Mouse (Mus musculus): ENCODE measurements around the gene Eif2s3x. TPM values are rescaled to one million over a fixed set of nuclear protein-coding genes. Genes with fewer than 3 reads are reported as not detected.
A peak's percentile ranks its signal among the peaks of the same experiment; 100 is the strongest.
"Not testable (repeated sequence)": the region's sequence is repeated elsewhere in the genome, so short reads cannot be mapped to it uniquely, and the experiment has no call there.

Eif2s3x gene
- polyA plus RNA-seq (2016; fragmentation: Nextera tagmentation; extraction: Ambion mirVana) = 68.6 and 73.0 TPM in 2 replicates

DNA sequence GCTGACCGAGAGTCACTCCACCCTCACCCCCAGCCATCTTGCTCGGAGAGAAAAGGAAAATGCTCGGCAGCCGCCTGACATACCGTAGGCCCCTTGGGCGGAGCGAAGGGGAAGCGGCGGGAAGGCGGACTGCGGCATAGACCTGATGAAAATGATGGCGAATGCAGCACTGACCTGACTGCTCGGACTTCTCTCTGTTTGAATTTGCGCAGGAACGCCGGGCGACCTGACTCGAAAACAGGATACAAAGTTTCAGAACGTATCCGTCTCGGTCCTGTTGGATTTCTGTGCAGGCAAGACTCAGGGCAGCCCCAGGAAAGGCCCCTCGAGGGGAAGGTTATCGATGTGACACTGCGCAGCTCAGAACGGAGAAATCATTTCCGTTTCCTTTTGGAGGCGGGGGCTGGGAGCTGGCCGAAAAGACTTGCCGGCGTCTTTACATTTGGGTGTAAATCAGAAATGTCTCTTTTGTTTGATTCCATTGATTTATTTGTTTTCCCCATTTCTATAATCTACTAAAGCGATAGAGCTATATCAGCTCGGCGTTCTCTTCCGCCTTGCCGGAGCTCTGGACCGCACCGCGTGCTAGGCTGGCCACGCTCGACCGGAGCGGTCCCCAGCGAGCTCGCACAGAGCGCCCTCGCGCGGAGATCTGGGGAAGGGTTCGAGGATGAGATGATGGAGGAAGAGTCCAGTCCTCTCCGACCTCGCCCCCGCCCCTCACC lies at the start of gene Eif2s3x:
Gene Eif2s3x (minus strand): TSS at position 266 of the 725 bp plus-strand sequence.
- H3K9ac ChIP-seq = peak within 1 kb of the TSS; percentile 82
- H3K9me3 ChIP-seq (replicated peaks) = no peaks in the 10 kb centered on the region
- H3K4me2 ChIP-seq = peak within 1 kb of the TSS; percentile 74
- WGBS (ENCODE audit: insufficient replicate concordance) = under 1% methylated on average over 52 of the region's 52 CpGs
- peak within 1 kb of the TSS; percentile 84 for H3K4me3 ChIP-seq
- H3K4me1 ChIP-seq = peaks cover 12% of the 10 kb centered on the region
- H3K27me3 ChIP-seq (replicated peaks) = no peaks in the 10 kb centered on the region
- peak; percentile 93 for ATAC-seq
- peaks cover 31% of the 10 kb centered on the region for H3K36me3 ChIP-seq
- H3K27ac ChIP-seq = peak within 1 kb of the TSS; percentile 78

DNA sequence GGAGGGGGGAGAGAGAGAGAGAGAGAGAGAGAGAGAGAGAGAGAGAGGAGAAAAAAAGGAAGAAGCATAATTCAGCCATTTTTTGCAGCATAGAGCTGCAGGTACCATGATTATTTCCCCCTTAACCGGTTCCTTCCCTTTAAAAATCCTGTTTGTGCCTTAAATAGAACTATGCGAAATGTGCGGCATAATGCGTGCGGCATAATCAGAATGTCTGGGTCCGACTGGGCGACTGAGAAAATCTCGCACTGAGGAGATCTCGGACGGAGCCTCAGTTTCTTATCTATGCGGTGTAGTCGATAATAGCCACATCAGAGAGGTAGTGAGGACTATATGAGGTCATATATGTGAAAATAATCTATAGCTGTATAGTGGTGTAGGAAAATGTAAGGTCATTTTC lies 22.9 kb upstream of the Eif2s3x start:
- ATAC-seq = no peak
- no peaks in the 10 kb centered on the region for H3K36me3 ChIP-seq
- H3K4me3 ChIP-seq = peak overlapping the region; percentile 74
- H3K4me1 ChIP-seq = peaks cover 5% of the 10 kb centered on the region; the same call in 1 of the 2 replicates
- peak overlapping the region; percentile 80 for H3K9ac ChIP-seq
- 14% methylated on average over 12 of the region's 12 CpGs for WGBS (ENCODE audit: insufficient replicate concordance)
- peak overlapping the region; percentile 82 for H3K4me2 ChIP-seq
- no peak overlapping the region for H3K27ac ChIP-seq
- peaks cover 37% of the 10 kb centered on the region for H3K27me3 ChIP-seq (replicated peaks)
- H3K9me3 ChIP-seq (replicated peaks) = no peaks in the 10 kb centered on the region

DNA sequence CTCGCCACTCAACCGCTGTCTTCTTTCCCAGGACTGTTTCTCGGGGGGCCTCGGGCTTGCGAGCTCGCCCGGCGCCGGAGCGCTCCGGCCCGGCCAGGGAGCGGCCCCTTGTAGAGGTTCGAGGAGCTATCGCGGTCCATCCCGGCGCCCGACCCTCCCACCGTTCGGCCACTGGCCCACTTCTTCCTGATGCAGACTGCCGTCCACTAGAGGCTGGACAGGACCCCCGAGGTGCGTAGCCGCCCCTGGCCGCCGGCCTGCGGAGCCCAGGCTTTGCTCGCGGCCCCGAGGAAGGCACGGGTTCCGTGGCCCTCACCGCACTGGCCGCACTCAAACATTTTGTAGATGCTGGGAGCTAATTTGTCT lies 22.5 kb upstream of the Eif2s3x start:
- Histone ChIP-seq H3K4me3 (peak overlapping the region; percentile 74), H3K4me1 (peaks cover 5% of the 10 kb centered on the region; the same call in 1 of the 2 replicates), H3K27ac (peak overlapping the region; percentile 89), H3K9ac (peak overlapping the region; percentile 80), H3K27me3 (replicated peaks) (peaks cover 39% of the 10 kb centered on the region), H3K36me3 (no peaks in the 10 kb centered on the region), H3K4me2 (peak overlapping the region; percentile 82), H3K9me3 (replicated peaks) (no peaks in the 10 kb centered on the region)
- WGBS (ENCODE audit: insufficient replicate concordance) = 5% methylated on average over 34 of the region's 35 CpGs
- ATAC-seq = no peak

DNA sequence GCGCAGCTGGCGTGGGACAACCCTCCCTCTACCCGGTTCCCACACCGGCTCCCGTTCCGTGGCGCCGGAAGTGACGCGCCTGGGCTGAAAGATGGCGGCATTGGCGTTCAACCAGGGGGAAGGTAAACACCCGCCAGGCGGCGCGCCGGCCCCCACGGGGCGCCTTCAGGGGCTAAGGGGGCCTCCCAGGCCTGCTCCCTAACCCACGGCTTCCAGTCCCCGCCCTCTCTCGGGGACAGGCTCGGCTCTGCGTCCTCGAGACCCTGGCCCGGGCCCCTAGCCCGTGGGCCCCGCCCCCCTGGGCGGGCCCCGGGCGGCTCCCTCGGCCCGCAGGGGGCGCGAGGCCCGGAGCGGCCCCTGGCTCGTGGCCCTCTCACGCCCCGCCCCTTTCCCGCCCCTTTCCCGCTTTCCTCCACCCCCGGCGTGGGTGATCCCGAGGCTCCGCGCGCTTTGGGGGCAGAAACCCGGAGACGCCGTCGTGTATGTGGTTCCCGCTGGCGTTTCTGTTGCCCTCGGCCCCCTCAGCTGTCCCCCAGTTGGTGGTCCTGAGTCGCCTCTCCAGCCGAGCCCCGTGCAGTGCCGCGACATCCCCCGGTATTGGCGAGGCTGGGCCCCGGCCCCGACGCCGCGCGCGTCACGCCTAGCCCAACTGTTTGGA lies 22.0 kb upstream of the Eif2s3x start, which contains the start of gene Klhl15:
Gene Klhl15 (plus strand): TSS at position 68 of the 658 bp plus-strand sequence.
- Histone ChIP-seq H3K36me3 (no peaks in the 10 kb centered on the region), H3K27ac (peak within 1 kb of the TSS; percentile 89), H3K9ac (peak within 1 kb of the TSS; percentile 80), H3K4me1 (peaks cover 5% of the 10 kb centered on the region; the same call in 1 of the 2 replicates), H3K4me2 (peak within 1 kb of the TSS; percentile 82), H3K9me3 (replicated peaks) (no peaks in the 10 kb centered on the region), H3K27me3 (replicated peaks) (peaks cover 39% of the 10 kb centered on the region), H3K4me3 (peak within 1 kb of the TSS; percentile 74)
- 6% methylated on average over 58 of the region's 70 CpGs for WGBS (ENCODE audit: insufficient replicate concordance)
- peak; percentile 92 for ATAC-seq

DNA sequence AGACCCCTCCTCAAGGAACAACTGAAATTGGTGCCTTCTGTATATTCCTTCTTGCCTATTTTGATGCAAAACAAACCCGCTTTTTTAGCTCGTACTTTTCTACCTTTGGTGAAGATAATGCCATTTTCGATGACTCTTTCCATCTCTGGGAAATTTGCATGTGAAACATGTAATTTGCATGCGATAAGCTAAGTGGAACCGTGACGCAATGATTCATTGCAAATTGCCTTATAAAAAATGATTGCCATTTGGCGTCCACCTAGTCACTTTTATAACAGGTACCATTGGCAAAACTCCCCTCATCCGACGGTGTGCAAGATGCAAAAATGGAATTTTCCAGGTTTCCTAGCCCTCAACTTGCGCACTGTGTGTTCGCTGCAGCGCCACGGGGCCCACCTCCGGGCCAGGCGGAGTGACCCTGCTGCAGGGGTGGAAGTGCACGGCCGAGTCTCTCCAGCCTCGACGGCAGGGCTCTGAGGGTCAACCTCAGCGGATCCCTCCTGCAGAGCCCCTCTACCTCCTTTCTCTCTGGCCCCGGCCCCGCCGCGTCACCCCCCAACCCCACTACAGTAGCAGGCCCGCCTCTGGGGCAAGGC lies 21.4 kb upstream of the Eif2s3x start:
- H3K4me2 ChIP-seq = peak overlapping the region; percentile 82
- no peaks in the 10 kb centered on the region for H3K9me3 ChIP-seq (replicated peaks)
- WGBS (ENCODE audit: insufficient replicate concordance) = 5% methylated on average over 24 of the region's 25 CpGs
- H3K27me3 ChIP-seq (replicated peaks) = peaks cover 38% of the 10 kb centered on the region
- peak overlapping the region; percentile 80 for H3K9ac ChIP-seq
- H3K4me1 ChIP-seq = peaks cover 5% of the 10 kb centered on the region; the same call in 1 of the 2 replicates
- H3K36me3 ChIP-seq = no peaks in the 10 kb centered on the region
- H3K27ac ChIP-seq = peak overlapping the region; percentile 89
- peak overlapping the region; percentile 74 for H3K4me3 ChIP-seq
- ATAC-seq = peak; percentile 66

DNA sequence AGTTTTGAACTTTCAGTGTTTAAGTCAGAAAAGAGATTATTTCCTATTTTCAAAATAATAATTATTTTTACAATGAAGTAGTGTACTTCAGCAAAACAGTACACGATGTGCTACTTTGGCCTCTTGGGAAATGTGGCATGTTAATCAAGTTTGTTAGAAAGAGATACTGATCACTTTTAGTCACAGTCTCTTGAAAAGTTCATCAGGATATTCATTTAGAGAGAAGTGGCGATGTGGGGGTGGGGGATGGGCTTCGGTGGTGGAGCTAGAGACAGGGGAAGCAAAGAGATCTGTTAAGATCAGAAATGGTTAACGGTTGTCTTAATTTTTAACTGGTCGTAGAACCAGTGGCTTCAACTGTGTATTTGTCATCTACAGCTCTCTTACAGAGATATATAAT lies 20.8 kb upstream of the Eif2s3x start:
- peak overlapping the region; percentile 17 for H3K9ac ChIP-seq

DNA sequence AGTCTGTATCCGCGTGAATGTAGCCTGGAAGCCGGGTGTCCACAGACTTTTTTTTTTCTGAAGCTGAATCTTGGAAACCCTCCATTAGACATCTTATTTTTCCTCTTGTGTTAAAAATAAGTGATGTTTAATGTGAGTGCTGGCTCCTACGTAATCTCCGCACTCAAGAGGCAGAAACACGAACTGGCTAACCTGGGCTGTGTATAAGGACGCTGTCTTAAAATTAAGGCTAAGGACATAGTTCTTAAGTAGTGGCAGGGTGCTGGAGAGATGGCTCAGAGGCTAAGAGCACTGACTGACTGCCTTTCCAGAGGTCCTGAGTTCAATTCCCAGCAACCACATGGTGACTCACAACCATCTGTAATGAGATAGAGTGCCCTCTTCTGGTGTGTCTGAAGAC lies 722 bp upstream of the Eif2s3x start:
- H3K9ac ChIP-seq = peak overlapping the region; percentile 82; the same call in 1 of the 2 replicates
- H3K27ac ChIP-seq = peak overlapping the region; percentile 78; the same call in 1 of the 2 replicates
- ATAC-seq = no peak
- H3K4me1 ChIP-seq = peaks cover 12% of the 10 kb centered on the region
- no peaks in the 10 kb centered on the region for H3K27me3 ChIP-seq (replicated peaks)
- H3K9me3 ChIP-seq (replicated peaks) = no peaks in the 10 kb centered on the region
- WGBS (ENCODE audit: insufficient replicate concordance) = 8% methylated on average over 7 of the region's 7 CpGs
- peak overlapping the region; percentile 74 for H3K4me2 ChIP-seq
- peaks cover 24% of the 10 kb centered on the region for H3K36me3 ChIP-seq
- peak overlapping the region; percentile 84 for H3K4me3 ChIP-seq

More for the DNA sequence above, 20.8 kb upstream of the Eif2s3x start:
- Histone ChIP-seq H3K4me2 (peak overlapping the region; percentile 82), H3K4me3 (peak overlapping the region; percentile 74), H3K9me3 (replicated peaks) (no peaks in the 10 kb centered on the region), H3K4me1 (peaks cover 5% of the 10 kb centered on the region; the same call in 1 of the 2 replicates), H3K27ac (peak overlapping the region; percentile 89; the same call in 1 of the 2 replicates), H3K27me3 (replicated peaks) (peaks cover 34% of the 10 kb centered on the region), H3K36me3 (no peaks in the 10 kb centered on the region)
- WGBS (ENCODE audit: insufficient replicate concordance) = 15% methylated on average over 5 of the region's 5 CpGs
- ATAC-seq = no peak

DNA sequence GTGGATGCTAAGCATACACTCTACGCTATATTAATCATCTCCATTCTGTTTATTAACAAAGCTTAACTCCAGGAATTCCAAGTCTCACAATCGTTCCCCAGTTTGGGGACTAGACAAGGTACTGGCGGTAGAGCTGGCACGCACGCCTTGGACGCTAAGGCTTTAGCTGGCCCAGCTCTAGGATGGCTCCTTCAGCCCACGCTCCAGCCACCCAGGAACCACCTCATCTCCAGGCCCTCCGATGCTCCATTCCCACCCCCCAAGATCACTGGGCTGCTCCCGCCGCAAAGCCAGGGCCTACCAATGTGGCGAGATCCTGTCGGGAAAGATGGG lies 432 bp downstream of the Eif2s3x start:
- WGBS (ENCODE audit: insufficient replicate concordance) = 0% methylated on average over 12 of the region's 12 CpGs
- peak; percentile 50 for ATAC-seq
- H3K9me3 ChIP-seq (replicated peaks) = no peaks in the 10 kb centered on the region
- H3K4me1 ChIP-seq = peaks cover 13% of the 10 kb centered on the region
- H3K27me3 ChIP-seq (replicated peaks) = no peaks in the 10 kb centered on the region
- peak overlapping the region; percentile 74 for H3K4me2 ChIP-seq
- peaks cover 36% of the 10 kb centered on the region for H3K36me3 ChIP-seq
- peak overlapping the region; percentile 84 for H3K4me3 ChIP-seq
- H3K9ac ChIP-seq = peak overlapping the region; percentile 82
- H3K27ac ChIP-seq = peak overlapping the region; percentile 78

DNA sequence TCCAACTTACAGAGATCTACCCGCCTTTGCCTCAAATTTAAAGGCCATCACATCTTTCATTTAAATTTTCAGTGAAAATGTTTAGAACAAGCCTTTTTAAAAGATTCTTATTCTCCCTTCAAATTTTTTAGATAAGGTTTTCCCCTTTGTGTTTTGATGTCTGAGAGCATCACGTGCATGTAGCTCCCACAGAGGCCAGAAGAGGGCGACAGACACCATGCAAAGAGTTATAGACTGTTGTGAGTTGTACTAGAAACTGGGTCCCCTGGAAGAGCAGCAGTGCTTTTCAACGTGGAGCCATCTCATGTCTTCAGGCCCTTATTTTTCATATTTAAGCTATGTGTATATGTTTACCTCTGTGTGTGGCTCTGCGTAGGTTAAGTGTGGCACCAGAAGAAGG lies 14.9 kb downstream of the Eif2s3x start:
- Histone ChIP-seq H3K4me3 (no peak overlapping the region), H3K27ac (no peak overlapping the region), H3K4me1 (no peaks in the 10 kb centered on the region), H3K27me3 (replicated peaks) (no peaks in the 10 kb centered on the region), H3K9me3 (replicated peaks) (no peaks in the 10 kb centered on the region), H3K4me2 (no peak overlapping the region), H3K36me3 (peaks cover 98% of the 10 kb centered on the region), H3K9ac (no peak overlapping the region)
- ATAC-seq = no peak
- WGBS (ENCODE audit: insufficient replicate concordance) = 63% methylated on average over 5 of the region's 5 CpGs

DNA sequence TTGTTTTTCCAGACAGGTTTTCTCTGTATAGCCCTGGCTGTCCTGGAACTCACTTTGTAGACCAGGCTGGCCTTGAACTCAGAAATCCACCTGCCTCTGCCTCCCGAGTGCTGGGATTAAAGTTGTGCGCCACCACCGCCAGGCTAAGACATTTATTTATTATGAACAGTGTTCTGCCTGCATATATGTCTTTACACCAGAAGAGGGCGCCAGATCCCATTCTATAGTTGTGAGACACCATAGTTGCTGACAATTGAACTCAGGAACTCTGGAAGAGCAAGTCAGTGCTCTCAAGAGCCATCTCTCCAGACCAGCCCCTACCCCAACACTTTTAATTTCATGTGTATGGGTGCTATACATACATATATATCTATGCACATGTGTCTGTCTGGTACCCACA lies 18.8 kb downstream of the Eif2s3x start:
- H3K4me2 ChIP-seq; H3K9ac ChIP-seq; H3K27ac ChIP-seq; H3K9me3 ChIP-seq (replicated peaks); H3K4me3 ChIP-seq; H3K27me3 ChIP-seq (replicated peaks); H3K4me1 ChIP-seq: not testable (repeated sequence)
- 0 out of 2 replicates have a peak, but pooled peaks have one; percentile 5 for ATAC-seq
- 56% methylated on average over 4 of the region's 4 CpGs for WGBS (ENCODE audit: insufficient replicate concordance)
- peaks cover 80% of the 10 kb centered on the region for H3K36me3 ChIP-seq

DNA sequence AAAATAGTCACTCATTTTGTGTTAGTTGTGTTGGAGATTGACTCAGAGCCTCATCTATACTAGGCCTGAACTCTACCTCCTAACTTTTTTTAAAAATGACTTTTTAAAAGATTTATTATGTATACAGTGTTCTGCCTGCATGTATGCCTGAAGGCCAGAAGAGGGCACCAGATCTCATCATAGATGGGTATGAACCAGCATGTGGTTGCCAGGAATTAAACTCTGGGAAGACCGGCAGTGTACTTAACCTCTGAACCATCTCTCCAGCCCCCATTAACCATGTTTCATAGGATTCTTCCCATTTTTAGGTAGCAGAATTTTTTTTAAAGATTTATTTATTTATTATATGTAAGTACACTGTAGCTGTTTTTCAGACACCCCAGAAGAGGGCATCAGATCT lies 27.5 kb downstream of the Eif2s3x start:
- Histone ChIP-seq H3K36me3 (no peaks in the 10 kb centered on the region), H3K27ac (no peak overlapping the region), H3K9me3 (replicated peaks) (no peaks in the 10 kb centered on the region), H3K4me2 (no peak overlapping the region), H3K9ac (no peak overlapping the region), H3K4me3 (no peak overlapping the region), H3K4me1 (no peaks in the 10 kb centered on the region), H3K27me3 (replicated peaks) (0 out of 2 replicates have a peak, but pooled peaks cover 7% of the 10 kb centered on the region)
- 61% methylated on average over 1 of the region's 1 CpGs for WGBS (ENCODE audit: insufficient replicate concordance)
- no peak for ATAC-seq

DNA sequence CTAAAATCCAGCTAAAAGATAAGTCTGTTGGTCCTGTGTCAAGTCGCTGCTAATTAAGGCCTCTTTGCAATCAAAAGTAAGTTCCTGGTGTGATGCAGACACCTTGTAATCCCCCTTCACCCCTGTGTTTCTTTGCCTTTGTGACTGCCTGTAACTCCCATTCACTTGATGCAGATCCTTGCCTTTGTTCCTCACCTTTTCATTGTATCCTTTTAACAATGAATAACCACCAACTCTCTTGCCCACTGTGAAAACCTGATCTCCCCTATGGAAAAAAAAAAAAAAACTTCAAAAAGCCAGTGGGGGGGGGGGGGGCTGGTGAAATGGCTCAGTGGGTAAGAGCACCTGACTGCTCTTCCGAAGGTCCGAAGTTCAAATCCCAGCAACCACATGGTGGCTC lies 28.8 kb downstream of the Eif2s3x start:
- Histone ChIP-seq H3K27me3 (replicated peaks) (0 out of 2 replicates have a peak, but pooled peaks cover 7% of the 10 kb centered on the region), H3K36me3 (no peaks in the 10 kb centered on the region), H3K4me2 (no peak overlapping the region), H3K9me3 (replicated peaks) (no peaks in the 10 kb centered on the region), H3K4me1 (0 out of 2 replicates have a peak, but pooled peaks cover under 1% of the 10 kb centered on the region), H3K9ac (no peak overlapping the region), H3K4me3 (no peak overlapping the region), H3K27ac (no peak overlapping the region)
- no peak for ATAC-seq
- WGBS (ENCODE audit: insufficient replicate concordance) = 38% methylated on average over 3 of the region's 3 CpGs
